Mouse (Mus musculus) embryonic fibroblast, embryonic 13.5 days (primary cell): ENCODE results near the gene Gm21060.
"Not testable (repeated sequence)": the region's sequence is repeated elsewhere in the genome, so short reads cannot be mapped to it uniquely, and the experiment has no call there.

ENCODE experiments used
- CTCF ChIP-seq: IDR thresholded peaks from 2 replicates; pipeline ENCODE4 v1.5.1; 2011; ENCODE audit warnings: mild to moderate bottlenecking, control low read depth, low read length, moderate library complexity, borderline replicate concordance; ENCODE audit not compliant: insufficient read depth
- POLR2A ChIP-seq: IDR thresholded peaks from 2 replicates; pipeline ENCODE4 v1.6.1; 2011; ENCODE audit warnings: low read depth, mild to moderate bottlenecking, control low read depth, low read length, moderate library complexity

DNA sequence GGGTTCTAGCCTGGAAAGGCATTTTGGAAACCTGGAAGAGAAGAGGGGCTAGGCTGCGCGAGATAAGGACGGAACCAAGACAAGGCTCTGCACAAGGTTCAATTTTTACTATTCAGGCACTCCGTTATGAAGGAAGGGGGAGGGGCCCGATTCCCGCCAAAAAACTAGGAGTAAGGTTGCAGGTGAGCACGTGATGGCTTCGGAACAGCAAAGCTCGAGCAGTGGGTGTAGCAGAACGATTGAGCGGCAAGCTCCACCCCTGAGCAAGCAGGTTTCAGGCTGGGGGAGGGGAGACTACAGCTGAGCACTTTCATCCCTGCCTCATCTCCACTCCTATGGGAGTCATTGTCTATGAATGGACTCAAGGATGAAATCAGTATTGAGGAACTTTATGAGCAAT lies 27.7 kb downstream of the Gm21060 start:
- not testable (repeated sequence) for TF ChIP-seq POLR2A, CTCF
